Mouse (Mus musculus): ENCODE measurements around the gene Tspo.
A peak's percentile ranks its signal among the peaks of the same experiment; 100 is the strongest.

Tspo gene

DNA sequence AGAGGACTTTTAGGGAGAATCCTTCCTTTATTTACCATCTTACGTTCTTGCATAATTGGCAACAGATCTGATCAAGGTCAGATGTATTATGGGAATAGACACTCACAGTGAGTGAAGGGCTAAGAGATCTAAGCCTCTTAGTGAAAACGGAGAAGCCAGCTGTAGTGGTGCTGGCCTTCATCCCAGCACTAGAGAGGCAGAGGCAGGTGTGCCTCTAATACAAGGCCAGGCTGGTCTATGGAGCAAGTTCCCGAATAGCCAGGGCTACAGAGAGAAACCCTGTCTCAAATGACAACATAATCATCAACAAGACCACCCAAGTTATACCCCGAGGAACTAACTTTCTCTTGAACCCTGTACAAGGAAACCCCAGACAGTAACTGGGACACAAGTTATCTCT lies 19.5 kb downstream of the Tspo start:
- DNase-seq (ENCODE audit: low spot score in 2 of 2) = no peak

DNA sequence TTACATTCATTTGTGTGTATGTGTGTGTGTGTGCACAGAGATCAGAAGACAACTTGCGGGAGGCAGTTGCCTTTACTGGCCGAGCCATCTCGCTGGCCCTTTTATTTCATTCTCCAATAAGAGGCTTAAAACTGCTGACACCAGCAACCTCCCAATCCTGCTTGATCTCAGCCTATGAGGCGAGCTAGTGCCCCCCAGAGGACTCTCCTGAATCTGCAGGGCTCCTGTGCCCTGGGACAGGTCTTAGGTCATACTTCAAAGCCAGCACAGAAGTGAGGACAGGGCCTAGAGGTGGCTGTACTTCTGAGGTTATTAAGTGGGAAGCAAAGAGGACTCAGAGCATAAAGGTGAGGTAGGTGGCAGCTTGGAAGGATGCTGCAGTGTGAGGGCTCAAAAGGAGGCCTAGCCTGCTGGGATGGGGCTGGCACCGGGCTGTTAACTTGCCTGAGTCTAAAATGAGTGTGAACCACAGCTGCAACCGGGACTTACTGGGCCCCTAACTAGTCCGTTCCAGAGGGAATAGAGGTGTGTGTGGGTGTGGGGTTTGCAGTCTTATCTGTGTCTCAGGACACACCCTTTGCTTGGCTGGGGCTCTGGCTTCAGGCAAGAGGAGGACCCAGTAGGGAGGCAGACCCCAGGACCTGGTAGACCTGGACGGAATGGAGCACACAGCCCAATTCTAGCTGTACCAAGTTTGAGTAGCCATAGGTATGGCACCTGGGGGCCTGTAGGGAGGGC lies 20.2 kb downstream of the Tspo start:
- no peak for DNase-seq (ENCODE audit: low spot score in 2 of 2)

DNA sequence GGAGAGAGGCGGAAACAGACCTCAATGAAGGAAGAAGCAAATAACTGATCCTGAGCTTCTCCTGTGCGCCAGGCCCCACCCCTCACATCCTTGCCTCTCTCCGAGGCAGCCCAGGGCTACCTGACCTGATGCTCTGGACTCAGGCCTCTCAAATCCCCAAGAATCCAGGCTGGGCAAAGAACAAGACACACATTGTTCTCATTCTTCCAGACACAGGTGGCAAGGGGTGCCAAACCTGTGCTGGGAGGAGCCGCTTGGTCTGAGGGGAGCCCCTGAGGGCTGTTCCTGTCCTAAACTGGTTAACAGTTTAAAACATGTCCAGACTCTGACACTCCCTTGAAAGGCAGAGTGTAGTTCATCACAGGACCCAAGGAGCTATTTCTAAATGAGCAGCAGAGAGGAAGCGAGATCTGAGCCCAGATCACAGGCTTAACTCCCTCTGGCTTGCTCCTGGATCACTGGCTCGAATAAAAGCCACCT lies 21.4 kb downstream of the Tspo start:
- DNase-seq (ENCODE audit: low spot score in 2 of 2) = no peak

DNA sequence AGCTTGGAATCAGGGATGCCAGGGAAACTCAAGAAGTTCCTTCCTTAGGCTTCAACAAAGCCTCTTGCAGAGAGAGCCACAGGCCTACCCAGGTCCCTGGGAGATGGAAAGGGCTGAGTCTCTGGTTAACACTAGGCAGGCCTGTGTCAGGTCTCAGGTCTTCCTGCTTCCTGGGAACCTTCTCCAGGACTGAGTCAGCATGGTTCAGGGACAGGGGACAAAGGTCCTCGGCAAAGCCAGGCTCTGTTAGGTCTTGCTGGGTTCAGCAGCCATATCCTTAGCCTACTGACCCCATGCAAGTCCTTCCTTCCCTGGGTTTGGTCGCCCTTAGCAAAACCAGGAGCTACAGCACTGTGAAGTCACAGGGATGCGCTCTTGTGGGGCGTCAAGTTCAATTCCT lies 27.4 kb downstream of the Tspo start:
- no peak for DNase-seq (ENCODE audit: low spot score in 2 of 2)

DNA sequence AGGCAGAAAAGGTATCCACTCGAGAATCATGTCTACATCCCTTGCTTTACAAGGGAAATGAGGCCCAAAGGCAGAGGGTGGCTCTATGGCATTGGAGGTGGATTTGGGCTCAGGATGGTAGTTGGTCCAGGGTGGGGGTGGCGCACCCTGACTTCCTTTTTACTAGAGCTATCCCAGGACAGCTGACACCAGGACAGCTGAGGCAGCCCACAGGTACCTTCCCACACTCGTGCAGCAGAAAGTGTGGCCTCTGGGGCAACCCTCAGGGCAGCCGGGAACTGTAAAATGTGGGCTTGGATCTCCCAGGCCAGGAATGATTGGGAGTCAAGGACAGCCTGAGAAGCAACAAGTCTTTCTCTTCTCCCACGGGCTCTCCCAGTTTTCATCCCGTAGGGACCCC lies 28.4 kb downstream of the Tspo start:
- DNase-seq (ENCODE audit: low spot score in 2 of 2) = no peak

DNA sequence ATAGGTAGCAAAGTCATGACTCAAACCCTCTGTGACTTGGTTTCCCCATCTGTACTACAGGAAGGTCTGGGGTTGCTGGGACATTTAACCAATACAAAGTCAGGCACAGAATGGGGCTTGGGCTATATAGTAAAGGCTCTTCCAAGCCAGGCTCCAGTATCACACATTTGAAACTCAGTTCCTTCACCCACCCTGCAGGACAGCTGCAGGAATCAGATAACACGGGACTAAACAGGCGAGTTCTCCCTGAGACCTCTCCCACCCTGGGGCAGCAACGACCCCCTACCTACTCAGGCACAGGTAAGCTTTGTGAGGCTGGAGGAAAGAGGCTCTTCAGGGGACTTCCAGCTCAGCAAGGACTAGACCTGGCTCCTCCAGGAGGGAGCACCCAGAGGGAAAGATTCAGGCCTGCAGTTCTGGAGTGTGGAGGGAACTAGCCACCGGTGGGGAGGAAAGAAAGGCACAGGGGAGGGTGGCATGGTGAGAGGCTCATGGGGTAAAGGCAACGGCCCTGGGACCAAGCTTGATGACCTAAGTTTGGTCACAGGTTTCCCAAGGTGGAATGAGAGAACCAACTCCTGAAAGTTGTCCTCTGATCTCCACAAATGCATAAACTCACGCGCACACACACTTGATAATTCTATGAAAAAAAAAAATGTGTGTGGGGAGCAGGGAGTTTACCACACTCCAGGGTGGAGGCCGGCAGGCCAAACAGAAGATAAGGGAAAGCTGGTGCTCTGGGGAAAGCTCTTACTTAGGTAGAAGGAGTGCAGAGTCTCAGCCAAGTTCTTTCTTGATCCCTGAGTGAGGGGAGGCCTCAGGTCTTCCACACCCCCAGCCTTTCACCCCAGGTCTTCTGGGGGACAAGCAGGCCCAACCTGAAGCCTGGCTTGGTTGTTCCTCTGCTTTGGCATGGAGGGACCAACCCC lies 29.1 kb downstream of the Tspo start:
- DNase-seq (ENCODE audit: low spot score in 2 of 2) = no peak

DNA sequence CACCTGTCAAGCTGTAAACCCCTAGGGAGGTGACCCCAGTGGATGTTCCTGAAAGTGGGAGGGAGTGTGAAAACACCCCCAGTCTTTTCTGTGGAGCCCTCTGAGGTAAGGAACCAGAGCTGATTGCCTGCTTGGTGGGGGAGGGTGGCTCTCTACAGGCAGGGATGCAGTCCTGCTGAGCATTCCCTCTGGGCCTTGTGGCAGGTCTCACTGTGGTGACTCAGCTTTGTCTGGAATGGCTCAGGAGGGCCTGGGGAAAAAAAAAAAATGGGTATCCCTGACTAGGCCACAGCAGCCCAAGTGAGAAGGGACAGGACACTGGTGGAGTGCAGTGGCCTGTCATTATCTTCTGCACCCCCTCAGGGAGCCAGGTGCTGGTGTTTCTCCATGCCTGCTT lies 29.8 kb downstream of the Tspo start:
- DNase-seq (ENCODE audit: low spot score in 2 of 2) = no peak

DNA sequence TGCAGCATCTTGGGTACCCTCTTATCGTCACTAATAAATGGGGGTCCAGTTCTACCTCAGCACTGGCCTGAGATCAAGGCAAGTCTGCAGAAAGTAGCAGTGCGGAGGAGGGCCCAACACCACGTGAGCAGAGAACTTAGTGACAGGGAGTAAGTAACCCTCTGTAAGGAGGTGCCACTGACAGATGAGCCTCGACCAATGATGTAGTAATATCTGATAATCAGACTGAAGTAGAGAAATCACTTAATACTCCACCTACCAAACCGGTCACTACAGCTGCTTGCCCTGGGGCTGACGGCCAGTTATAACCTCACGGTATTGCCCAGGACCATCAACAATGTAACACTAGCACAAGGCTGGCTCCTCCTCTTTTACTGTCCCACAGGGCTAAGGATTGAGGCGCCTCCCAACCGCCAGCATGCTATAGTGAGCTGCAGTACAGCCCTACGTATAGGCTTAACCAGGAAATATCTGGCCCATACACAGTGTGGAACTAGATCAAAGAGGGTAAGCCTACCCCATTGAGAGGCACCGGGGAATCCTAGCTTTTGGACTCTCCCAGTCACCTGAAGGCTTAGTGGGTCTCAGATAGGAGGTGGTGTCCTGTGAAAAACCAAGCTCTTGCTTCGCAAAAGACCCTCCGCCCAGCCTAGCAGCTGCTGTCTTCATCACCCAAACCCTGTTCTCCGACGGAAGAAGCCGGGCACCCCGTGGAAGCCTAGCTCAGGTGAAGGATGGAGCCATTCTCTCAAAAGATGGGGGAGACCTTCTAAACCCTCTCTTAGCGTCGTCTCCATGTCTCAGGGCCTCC lies 30.5 kb downstream of the Tspo start:
- no peak for DNase-seq (ENCODE audit: low spot score in 2 of 2)

DNA sequence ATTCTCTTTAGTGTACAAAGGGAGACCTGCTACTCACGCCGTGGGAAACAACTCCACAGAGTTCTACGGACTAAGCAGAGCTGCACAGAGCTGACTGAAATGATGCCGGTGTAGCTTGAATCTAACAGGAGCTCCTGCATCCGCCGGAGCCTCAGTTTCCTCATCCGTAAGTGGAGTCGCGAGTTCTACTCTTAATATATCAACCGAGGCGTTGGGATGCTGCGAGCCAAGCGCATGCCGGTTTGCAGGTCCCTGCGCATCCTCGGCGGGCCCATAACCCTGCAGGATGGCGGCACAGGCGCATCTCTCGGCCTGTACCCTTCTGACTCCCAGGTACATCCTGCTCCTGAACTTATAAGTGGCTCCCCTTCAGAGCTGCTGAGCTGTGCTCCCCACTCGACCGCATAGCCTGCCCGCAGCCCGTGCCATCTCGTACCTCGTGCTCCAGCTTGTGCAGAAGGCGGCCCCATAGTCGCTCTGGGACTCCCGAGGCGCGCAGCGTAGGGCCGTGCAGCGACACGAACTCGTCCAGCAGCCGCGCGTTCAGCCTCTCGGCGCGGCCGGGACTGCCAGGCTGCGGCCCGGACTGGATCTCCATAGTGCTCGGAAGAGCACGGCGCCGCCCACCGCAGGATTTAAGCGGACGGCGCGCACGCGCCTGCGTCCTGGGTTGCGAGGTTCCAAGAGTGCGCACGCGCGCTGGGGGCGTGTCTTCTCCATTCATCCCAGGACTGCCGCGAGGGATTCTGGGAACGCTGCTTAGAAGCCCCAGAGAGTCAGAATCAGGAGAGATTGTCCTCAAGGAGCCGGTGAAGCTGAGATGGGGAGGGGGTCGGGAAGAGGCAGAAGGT lies 31.3 kb downstream of the Tspo start, which contains the start of gene Ttll12:
TSS of gene Ttll12 (minus strand) at position 645 of the 851 bp plus-strand sequence.
- peak; percentile 87 to 93 for DNase-seq (ENCODE audit: low spot score in 2 of 2)

DNA sequence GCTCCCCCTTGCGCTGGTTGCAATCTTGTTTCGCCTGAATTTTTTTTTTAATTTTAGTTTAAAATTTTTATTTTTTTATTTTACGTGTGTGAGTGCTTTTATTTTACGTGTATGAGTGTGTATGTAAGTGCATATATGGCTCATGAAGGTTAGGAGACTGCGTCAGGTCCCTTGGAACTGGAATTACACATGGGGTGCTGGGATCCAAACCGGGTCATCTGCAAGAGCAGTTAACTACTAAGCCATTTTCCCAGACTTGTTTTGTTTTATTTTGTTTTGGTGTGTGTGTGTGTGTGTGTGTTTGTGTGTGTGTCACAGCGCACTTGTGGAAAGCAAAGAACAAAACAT lies 31.9 kb downstream of the Tspo start:
- no peak for DNase-seq (ENCODE audit: low spot score in 2 of 2)

DNA sequence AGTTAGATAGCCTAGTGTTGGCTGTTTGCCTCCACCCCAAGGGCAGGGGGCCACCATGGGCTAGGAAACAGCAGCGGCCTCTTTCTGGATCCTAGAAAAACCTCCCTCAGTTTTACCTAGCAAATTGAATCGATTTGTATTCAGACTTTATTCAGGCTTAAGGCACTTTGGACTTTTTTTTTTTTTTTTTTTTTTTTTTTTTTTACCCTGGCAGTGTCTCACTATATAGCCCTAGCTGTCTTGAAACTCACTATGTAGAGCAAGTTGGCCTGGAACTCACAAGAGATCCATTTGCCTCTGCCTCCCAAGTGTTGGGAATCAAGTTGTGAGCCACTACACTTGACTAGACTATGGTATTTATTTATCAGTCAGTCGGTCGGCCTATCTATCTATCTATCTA lies 33.4 kb downstream of the Tspo start:
- no peak for DNase-seq (ENCODE audit: low spot score in 2 of 2)

DNA sequence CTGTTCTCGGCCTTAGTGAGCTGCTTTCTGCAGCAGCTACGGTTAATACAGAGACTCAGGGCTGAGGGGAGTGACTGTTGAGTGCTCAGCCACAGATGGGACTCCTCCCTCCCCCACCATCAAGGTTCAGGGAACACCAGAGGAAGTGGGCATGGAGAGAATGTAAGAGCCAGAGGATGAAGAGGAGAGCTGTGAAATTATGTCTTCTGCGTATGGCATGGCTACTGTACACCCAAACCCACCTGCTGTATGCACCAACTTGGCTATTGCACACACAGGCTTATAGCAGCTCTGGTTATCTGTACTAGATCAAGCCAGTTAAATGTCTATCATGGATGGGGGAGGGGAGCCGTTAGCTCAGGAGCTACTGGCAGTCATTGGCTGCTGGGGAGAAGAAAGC lies 37.8 kb downstream of the Tspo start:
- no peak for DNase-seq (ENCODE audit: low spot score in 2 of 2)

DNA sequence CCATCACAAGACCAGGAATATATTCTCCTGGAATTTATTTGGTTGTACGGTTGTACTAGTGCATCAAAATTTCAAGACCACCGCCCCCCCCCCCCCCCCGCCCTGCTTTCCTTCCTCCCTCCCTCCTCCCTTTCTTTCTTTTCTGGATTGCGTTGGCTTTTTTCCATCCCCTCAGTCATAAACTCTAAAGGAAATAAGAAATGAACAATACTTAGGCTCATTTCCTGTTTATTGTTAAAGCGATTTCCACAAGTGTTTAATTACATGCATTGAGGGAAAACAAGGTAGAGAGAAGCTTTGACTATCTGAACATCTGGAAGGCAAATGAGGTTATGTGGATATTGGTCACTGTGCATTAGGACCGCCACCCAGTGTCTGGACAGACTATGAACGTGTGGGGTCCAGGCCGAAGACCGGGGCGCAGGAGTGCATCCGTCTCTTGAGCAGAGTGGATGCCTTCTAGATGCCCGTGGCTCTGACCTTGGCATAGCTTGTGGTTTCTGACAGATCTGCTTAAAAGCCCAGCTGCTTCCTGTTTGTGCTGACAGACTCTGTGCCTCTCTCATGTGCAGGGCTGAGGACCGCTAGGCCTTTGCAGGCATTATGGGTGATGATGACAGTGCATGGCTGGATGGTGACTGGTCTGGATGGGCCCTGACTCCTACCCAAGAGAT lies 39.1 kb downstream of the Tspo start:
- no peak for DNase-seq (ENCODE audit: low spot score in 2 of 2)

DNA sequence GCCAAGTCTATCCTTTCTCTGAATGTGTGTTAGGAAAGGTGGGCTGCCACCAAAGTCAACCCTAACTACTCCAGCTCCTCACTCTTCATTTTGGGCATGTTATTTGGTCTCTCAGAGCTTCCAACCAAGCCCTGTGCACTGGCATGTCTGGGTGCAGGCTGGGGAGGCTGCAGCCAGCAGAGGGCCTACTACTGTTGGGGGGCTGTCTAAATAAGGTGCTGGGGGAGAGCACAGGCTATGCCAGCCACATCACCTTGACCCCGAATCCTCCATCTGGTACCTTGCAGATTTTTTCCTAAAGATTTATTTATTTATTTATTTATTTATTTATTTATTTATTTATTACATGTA lies 39.6 kb downstream of the Tspo start:
- DNase-seq (ENCODE audit: low spot score in 2 of 2) = no peak

DNA sequence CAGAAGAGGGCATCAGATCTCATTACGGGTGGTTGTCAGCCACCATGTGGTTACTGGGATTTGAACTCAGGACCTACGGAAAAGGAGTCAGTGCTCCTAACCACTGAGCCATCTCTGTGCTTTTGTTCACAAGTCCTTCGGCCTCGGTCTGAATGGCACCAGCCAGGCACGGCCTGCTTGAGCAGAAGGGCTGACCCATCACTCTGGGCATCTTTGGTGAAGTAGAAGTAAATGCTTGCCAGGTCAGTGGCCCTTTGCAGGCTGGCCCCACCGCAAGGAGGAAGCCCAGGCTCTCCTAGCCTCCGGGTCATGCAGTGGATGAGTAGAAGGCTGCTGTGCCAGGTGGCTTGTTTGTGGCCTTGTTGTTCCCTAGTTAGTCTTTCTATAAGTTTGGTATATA lies 40.0 kb downstream of the Tspo start:
- DNase-seq (ENCODE audit: low spot score in 2 of 2) = no peak

DNA sequence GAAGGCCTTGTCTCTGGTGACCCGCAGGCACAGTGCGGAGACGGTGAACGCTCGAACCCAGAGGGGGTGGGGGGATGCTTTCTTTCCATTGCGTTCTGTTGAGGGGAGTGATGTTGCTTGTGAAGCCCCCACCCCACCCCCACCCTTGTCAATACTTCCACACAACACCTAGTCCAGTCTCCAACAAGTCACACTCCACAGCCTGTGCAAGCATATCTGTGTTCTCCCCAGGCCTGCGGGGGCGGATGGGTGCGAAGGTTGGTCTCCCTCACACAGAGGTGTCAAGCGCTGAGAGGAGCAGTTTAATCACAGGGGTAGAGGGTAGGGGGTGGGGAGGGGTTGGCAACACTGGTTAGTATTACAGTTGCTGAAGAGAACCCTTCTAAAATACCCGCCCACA lies 42.8 kb downstream of the Tspo start:
- DNase-seq (ENCODE audit: low spot score in 2 of 2) = no peak

DNA sequence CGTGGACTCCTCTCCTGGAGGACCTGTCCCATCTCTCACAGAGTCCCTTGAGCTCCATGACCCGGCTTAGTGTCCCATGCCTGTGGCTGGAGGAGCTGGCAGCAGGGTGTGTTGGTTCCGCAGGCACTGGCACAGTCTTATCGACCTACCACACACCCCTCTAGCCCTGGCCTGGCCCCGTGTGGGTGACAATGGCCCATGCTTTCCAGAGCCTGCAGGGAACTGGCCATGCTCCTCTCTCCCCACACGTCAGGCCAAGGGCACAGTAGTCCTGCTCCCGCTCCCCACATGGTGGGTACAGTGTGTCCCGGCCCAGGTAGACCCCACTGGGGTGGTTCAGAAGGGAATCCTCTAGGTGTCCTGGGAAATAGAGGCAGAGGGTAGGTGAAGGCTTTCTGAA lies 43.3 kb downstream of the Tspo start:
- no peak for DNase-seq (ENCODE audit: low spot score in 2 of 2)

DNA sequence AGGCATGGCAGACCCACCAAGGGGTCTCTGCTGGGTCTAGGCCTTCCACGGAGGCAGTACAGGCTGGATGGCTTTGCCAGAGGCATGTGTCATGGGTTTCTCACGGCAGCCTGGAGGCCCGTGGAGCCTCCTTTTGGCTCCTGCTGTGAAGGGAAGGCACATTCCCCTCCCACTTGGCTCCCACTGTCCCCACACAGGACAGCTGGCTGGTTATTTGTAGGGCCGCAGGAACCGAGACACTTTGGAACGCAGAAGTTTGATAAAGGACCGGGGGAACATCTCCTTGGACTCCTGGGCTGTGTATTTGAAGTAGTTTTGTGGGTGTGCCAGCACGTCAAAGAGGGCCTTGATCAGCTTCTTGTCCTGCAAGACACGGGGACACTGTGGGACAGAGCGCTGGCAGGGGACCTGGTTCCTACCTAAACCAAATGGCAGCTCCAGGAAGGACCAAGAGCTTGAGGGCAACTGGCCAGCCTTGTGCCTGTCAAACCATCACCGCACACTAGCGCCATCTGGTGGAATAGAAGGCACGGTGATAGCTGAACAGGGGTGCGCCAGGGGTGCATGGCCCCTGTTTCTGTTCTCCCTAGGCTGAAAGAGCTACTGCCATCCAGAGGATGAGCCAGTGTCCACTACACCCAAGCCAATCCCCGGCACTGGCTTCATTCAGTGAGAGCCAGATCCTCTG lies 43.9 kb downstream of the Tspo start:
- peak; percentile 35 to 38 for DNase-seq (ENCODE audit: low spot score in 2 of 2)

DNA sequence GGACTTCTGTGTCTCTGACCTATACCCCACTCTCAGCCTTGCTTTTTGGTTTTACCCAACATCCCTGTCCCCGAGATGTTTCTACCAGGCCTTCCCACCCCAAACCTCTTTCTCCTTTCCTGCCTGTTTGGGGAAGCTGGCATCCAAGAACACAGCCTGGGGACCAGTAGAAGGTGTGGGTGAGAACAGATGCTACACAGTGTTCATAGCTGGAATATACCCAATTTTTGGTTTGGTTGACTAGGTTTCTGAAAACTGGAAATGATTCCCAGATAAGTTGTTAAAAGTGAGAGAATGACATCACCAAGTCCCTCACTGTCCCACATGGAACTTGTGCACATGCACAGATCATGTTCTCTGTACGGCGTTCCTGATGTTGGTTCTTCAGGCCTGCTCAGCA lies 51.9 kb downstream of the Tspo start:
- DNase-seq (ENCODE audit: low spot score in 2 of 2) = no peak

Measured in frontal cortex, postnatal 14 days (tissue).